Comparison of ENCODE assay signal across 8 mouse cellular contexts in the genomic region with DNA sequence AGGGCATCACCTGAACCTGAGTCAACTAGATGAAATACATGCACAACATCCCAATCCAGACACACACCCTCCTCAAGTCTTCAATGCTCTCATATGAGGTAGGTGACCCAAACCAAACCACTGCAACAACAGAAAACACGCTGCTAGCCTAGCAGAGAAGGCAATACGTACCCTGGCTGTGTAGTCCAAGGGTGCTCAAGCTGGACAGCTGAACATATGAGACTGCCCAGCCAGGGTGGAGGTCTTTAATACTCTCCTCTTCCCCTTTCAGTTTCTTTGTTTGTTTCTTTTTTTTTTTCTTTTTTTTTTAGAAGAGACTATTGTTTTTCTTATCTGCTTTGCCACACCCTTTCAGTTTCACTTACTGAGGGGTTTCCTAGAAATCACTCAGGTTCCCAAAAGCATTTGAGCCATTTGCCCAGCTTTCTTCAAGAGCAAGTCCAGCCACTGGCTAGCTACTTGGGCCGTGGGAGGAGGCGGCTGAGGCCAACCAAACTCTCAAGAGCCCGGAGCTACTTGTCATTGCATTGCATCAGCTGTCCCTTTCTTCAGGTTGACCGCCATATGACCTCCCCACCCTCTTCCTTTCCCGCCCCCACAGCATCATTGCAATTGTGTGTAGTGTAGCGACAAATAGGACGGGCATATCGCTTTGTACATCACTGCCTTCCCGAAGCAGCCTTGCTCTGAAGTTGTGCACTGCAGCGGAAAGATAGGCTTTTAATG. TPM values are rescaled to one million over a fixed set of nuclear protein-coding genes. Genes with fewer than 3 reads are reported as not detected.
DNase-seq lines count a peak whose midpoint lies in the region; ATAC-seq lines count a peak whose summit lies in the region.

A gene (plus strand): TSS at position 643 of the 726 bp plus-strand sequence.

- no peak for ATAC-seq in heart, embryonic 16.5 days (replicated peaks; ENCODE audit: extremely low read depth, insufficient read depth, low FRiP score)
- ATAC-seq in limb, embryonic 13.5 days (ENCODE audit: low FRiP score, low read depth) = no peak
- ATAC-seq in midbrain, embryonic 16.5 days = peak; percentile 4; the same call in 1 of the 2 replicates

- 18% methylated on average over 12 of the region's 12 CpGs for WGBS in heart, embryonic 16.5 days
- 22% methylated on average over 12 of the region's 12 CpGs for WGBS in limb, embryonic 13.5 days
- WGBS in midbrain, embryonic 16.5 days = 24% methylated on average over 12 of the region's 12 CpGs

- peak within 1 kb of the TSS; percentile 7; the same call in 1 of the 2 replicates for H3K27ac ChIP-seq in heart, embryonic 16.5 days (ENCODE audit: low read length)
- H3K27ac ChIP-seq in limb, embryonic 13.5 days = no peak within 1 kb of the TSS
- peak within 1 kb of the TSS; percentile 4; the same call in 1 of the 2 replicates for H3K27ac ChIP-seq in midbrain, embryonic 16.5 days (ENCODE audit: low read length)

- peak within 1 kb of the TSS; percentile 84 for H3K4me2 ChIP-seq in heart, embryonic 16.5 days (ENCODE audit: low read depth, low read length)
- peak within 1 kb of the TSS; percentile 97 for H3K4me2 ChIP-seq in limb, embryonic 13.5 days (replicated peaks)
- peak within 1 kb of the TSS; percentile 97 for H3K4me2 ChIP-seq in midbrain, embryonic 16.5 days (ENCODE audit: low read length)

- peaks cover 3% of the 10 kb centered on the region for H3K36me3 ChIP-seq in heart, embryonic 16.5 days (ENCODE audit: control insufficient read depth, insufficient read depth)
- H3K36me3 ChIP-seq in limb, embryonic 13.5 days = peaks cover 23% of the 10 kb centered on the region
- H3K36me3 ChIP-seq in midbrain, embryonic 16.5 days (ENCODE audit: control insufficient read depth, insufficient read depth, low read length) = peaks cover 3% of the 10 kb centered on the region; the same call in 1 of the 2 replicates

- peak within 1 kb of the TSS; percentile 79 for H3K4me3 ChIP-seq in heart, embryonic 16.5 days (ENCODE audit: low read length)
- peak within 1 kb of the TSS; percentile 90 for H3K4me3 ChIP-seq in limb, embryonic 13.5 days
- peak within 1 kb of the TSS; percentile 49 for H3K4me3 ChIP-seq in midbrain, embryonic 16.5 days (ENCODE audit: low read depth, low read length)

- H3K27me3 ChIP-seq in heart, embryonic 16.5 days (ENCODE audit: control insufficient read depth, insufficient read depth, low read length) = no peaks in the 10 kb centered on the region
- no peaks in the 10 kb centered on the region for H3K27me3 ChIP-seq in limb, embryonic 13.5 days
- H3K27me3 ChIP-seq in midbrain, embryonic 16.5 days (ENCODE audit: control insufficient read depth, insufficient read depth, low read depth, low read length) = no peaks in the 10 kb centered on the region

- no peak for DNase-seq in layer of hippocampus, postnatal 36 days
- DNase-seq in layer of hippocampus, adult 9-10 months (ENCODE audit: low spot score) = no peak
- DNase-seq in c-Kit-positive CD71-negative TER-119-negative erythroid progenitor cells, embryonic 14.5 days (ENCODE audit: low read depth) = peak; percentile 30
- no peak for DNase-seq in embryo, embryonic 9.5 days (ENCODE audit: extremely low spot score)
- DNase-seq in thymus, postnatal 0 days (ENCODE audit: low spot score) = no peak

- peaks cover 14% of the 10 kb centered on the region for H3K4me1 ChIP-seq in heart, embryonic 16.5 days (ENCODE audit: control insufficient read depth, insufficient read depth, low read length)
- H3K4me1 ChIP-seq in limb, embryonic 13.5 days = peaks cover 16% of the 10 kb centered on the region
- H3K4me1 ChIP-seq in midbrain, embryonic 16.5 days (ENCODE audit: control insufficient read depth, insufficient read depth, low read length) = peaks cover 20% of the 10 kb centered on the region

- no peaks in the 10 kb centered on the region for H3K9me3 ChIP-seq in heart, embryonic 16.5 days (replicated peaks; ENCODE audit: control insufficient read depth, low read length)
- H3K9me3 ChIP-seq in limb, embryonic 13.5 days = no peaks in the 10 kb centered on the region
- no peaks in the 10 kb centered on the region for H3K9me3 ChIP-seq in midbrain, embryonic 16.5 days (replicated peaks; ENCODE audit: control insufficient read depth, low read length, poor library complexity, severe bottlenecking)

- peak within 1 kb of the TSS; percentile 82 for H3K9ac ChIP-seq in heart, embryonic 16.5 days (ENCODE audit: low read length)
- peak within 1 kb of the TSS; percentile 81 for H3K9ac ChIP-seq in limb, embryonic 13.5 days
- peak within 1 kb of the TSS; percentile 63 for H3K9ac ChIP-seq in midbrain, embryonic 16.5 days (ENCODE audit: low read depth, low read length)

RNA-seq across cellular contexts. Expression of the gene that starts here (rescaled TPM):
- 10 to 100 TPM; 13.0 to 14.6 TPM for total RNA-seq in layer of hippocampus, postnatal 36 days (2021)
- 7.1 and 10.2 TPM in 2 replicates for polyA plus RNA-seq in heart, embryonic 16.5 days (2015; fragmentation: Nextera tagmentation; extraction: Ambion mirVana)
- 9.3 and 10.0 TPM in 2 replicates for polyA plus RNA-seq in limb, embryonic 13.5 days (2015; fragmentation: Nextera tagmentation; extraction: Ambion mirVana)
- 4.9 and 6.3 TPM in 2 replicates for polyA plus RNA-seq in midbrain, embryonic 16.5 days (2015; fragmentation: Nextera tagmentation; extraction: Ambion mirVana)
- polyA plus RNA-seq in thymus, postnatal 0 days (2015; fragmentation: Nextera tagmentation; extraction: Ambion mirVana) = 8.1 and 9.1 TPM in 2 replicates
